Mouse (Mus musculus): ENCODE measurements at regions not wholly inside any gene's neighbourhood (a gene's known extent, or its start where the extent isn't known, plus 50 kb on each side); places are given as distances from the start of the nearest gene placed in this dataset.

GRCm38 (mm10) chr8:103919324-103919723, 182.1 kb upstream of the Cdh5 start:
- no peak for ATAC-seq (replicated peaks; ENCODE audit: poor library complexity)

DNA sequence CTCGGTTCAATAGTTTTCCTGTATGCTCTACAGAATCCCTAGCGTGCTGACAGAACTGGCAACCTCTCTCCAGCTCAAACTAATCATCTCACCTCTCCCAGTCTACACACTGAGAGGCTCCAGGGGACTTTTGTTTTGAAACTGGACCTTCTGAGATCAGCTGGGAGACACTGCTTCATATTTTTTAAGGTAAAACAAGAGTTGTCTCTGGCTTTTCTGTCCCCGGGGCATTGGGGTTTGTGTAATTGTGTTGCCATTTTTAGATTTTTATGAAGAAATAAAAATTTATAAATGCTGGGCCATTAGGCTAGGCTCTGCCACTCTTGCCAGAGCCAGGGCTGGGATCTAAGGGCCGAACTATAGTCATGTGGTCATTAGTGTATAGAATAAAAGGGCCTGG, 179.8 kb upstream of the Cdh5 start:
- no peak for ATAC-seq (replicated peaks; ENCODE audit: poor library complexity)

DNA sequence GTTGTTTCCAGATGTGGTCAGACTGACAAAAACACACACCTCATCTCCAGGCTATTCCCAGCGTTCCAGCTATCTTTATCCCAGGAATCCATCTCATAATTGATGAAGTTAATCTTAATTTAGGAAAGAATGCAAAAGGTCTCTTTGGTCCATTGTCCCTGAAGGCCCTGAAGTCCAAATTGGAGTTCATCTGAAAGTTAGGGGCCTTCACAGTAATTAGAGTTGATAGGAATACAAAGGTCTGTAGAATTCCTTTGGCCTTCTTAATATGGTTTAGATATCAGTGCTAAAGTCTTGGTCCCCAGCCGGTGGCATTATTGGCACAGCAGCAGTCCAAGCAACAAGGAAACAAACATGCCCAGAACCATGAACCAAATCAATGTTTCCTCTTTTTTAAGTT, 178.7 kb upstream of the Cdh5 start:
- no peak for ATAC-seq (replicated peaks; ENCODE audit: poor library complexity)

GRCm38 (mm10) chr8:103932681-103933080, 168.7 kb upstream of the Cdh5 start:
- ATAC-seq (replicated peaks; ENCODE audit: poor library complexity): no peak

DNA sequence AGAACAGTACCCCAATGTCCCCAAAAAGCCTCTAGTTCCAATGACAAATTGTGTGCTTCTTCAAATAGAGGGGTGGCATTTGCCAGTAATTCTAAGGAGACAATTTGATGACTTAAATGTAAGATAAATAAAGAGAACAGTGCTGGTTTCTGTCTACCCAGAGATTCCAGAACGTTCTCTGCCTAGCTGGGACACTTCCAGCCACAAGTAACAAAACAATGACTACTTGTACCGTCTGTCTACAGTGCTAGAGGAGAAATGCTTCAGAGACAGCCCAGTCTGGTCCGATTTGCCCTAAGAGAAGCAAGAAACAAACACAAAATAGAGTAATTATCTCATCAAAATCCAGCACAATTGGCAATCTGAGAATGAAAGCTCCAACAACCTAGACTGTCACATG, 164.9 kb upstream of the Cdh5 start:
- ATAC-seq (replicated peaks; ENCODE audit: poor library complexity): no peak

DNA sequence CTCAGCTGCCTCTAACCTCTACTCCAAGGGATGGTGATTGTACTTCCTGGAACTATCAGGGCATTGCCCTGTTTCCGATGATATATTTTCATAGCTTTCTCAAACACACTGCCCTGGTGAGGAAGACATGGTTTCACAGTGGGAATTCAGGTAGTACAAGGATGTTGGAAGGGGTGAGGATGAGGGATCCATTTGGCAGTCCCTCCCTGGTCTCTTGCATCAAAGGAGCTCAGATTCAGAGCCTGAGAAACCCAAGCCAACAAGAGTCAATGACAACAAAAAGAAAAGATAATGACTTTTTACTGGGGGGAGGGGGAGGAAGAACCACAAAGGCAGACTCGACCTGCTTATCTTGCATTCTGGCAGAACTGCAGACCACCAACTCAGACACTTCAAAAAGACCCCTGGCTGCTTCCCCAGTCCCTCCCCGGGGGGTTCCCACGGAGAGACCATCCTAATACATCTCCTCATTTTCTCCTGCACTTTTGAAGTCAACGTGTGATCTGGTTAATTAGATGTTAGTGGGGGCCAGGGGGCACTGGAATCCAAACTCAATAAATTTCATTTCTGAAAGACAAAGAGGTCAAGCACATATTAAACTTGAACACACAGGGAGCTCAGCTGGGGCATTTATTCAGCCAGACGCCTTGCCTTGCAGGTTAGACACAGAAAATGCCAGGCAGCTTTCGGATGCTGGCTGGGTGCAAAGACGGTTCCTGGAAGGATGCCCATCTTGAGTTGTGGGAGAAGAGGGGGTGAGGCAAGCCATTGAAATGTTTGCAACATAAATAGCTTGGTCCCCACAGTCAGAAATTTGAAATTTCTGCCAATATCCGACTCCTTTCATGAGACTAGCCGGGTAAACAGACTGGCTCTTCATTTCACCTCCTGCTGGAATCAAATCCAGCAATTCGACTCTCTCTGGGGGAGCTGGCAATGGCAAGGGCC, 162.9 kb upstream of the Cdh5 start:
- no peak for ATAC-seq (replicated peaks; ENCODE audit: poor library complexity)

- no peak for ATAC-seq (replicated peaks; ENCODE audit: poor library complexity)
These were observed 160.4 kb upstream of the Cdh5 start for GRCm38 (mm10) chr8:103940958-103941532.

DNA sequence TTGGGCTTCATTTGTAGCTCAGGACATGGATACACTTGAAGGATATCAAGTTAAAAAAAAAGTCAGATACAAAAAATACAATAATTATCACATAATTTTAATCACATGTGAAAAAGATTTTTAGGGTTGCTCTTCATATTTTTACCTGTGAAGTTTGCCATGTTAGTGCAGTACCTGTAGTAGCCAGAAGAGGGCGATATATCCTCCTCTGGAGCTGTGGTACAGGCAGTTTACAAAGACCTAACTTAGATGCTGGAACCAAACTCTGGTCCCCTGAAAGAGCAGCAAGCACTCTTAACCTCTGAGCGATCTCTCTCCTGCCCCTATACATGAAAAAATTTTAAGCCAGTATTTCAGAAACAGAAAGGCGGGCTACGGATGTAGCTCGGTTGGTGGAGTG, 153.0 kb upstream of the Cdh5 start:
- no peak for ATAC-seq (replicated peaks; ENCODE audit: poor library complexity)

- ATAC-seq (replicated peaks; ENCODE audit: poor library complexity): no peak
These were observed 151.0 kb upstream of the Cdh5 start for GRCm38 (mm10) chr8:103950460-103950859.

DNA sequence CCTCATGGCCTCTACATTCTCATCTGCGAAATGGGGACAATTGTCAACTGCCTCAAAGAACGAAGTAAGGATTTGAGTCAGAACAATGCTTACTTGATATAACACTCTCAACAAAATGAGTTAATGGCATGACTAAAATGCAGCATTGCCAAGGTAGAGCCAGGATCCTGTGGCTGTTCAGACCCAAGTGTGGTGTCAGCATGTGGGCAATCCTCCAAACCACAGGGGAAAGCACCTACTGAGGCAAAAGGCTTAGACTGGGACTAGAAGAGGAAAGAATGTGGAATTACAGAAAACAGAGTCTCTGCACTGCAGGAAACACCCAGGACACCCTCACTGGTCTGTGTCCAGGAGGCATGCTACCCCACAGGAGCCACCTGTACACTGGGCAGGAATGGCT, 147.8 kb upstream of the Cdh5 start:
- ATAC-seq (replicated peaks; ENCODE audit: poor library complexity): no peak

GRCm38 (mm10) chr8:103955568-103956260, 145.7 kb upstream of the Cdh5 start:
- no peak for ATAC-seq (replicated peaks; ENCODE audit: poor library complexity)

GRCm38 (mm10) chr8:103964293-103964918, 137.0 kb upstream of the Cdh5 start:
- no peak for ATAC-seq (replicated peaks; ENCODE audit: poor library complexity)

DNA sequence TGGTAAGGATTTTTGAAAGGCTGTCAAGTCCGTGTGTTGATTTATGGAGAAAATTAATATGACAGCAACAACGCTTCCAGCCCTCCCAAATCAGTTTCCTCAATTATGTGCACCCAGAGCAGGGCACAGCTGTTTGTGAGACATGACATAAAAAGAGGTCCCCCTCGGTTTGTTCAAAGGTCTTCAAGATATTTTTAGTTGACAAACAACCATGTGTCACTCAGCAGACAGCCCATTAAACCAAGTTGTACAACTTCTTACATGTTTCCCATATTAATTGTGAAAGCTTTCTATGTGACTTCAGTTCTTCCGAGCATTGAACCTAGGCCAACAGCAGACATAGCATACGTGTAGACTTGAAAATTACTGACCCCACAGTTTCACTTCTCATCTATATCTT, 131.5 kb upstream of the Cdh5 start:
- ATAC-seq (replicated peaks; ENCODE audit: poor library complexity): no peak

DNA sequence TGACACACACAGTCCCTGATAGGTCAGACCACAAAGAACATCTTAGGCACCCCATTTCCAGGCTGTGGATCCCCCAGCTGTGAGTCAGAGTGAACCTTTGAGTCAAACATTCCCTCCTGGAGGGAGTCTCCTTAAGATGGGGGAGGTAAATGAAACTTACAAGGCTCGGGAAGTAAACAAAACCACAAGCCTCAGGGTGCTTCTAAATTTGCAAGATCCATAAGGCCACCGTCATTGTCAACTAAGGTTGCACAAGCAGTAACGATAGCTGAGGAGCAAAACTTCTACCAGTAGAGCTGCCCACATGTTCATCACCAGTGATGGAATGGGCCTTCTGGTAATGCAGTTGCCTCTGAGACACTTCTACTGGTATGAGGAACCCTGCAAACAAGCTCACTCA, 130.9 kb upstream of the Cdh5 start:
- ATAC-seq (replicated peaks; ENCODE audit: poor library complexity): no peak

DNA sequence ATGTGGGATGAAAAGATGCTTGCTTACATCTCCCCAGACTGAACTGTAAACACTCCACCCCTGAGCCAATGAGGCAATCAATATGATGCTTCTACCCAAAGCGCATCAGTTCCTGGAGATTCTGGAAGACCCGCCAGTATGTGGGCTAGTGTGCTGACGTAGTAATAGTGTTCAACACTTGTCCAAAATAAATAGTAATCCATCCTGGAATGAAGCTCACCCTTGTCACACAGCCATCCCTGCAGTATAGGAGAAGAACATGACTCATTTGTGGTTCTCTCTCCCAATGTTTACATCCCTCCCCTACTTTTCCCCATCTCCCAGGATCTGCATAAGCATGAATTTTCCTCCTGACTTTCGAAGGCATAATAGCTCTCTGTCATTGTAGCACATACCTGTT, 130.5 kb upstream of the Cdh5 start:
- ATAC-seq (replicated peaks; ENCODE audit: poor library complexity): no peak

DNA sequence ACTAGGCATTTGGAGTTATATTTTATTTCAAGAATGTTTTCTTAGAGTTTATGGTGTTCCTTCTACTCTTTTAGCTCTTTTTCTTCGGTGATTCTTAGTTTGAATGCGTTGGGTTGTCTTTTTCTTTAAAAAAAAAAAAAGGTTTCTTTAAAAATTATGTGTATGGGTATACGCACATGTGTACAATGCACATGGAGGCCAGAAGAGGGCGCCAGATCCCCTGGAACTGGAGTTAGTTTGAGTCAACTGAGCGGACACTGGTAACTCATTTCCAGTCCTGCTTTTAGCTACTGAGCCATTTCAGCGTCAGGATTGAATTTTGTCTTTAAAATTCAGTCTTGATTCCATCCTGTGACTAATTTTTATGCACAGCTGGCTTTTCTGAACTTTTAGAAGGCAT, 124.9 kb upstream of the Cdh5 start:
- ATAC-seq (replicated peaks; ENCODE audit: poor library complexity): no peak

GRCm38 (mm10) chr8:103978948-103979347, 122.5 kb upstream of the Cdh5 start:
- ATAC-seq (replicated peaks; ENCODE audit: poor library complexity): no peak

DNA sequence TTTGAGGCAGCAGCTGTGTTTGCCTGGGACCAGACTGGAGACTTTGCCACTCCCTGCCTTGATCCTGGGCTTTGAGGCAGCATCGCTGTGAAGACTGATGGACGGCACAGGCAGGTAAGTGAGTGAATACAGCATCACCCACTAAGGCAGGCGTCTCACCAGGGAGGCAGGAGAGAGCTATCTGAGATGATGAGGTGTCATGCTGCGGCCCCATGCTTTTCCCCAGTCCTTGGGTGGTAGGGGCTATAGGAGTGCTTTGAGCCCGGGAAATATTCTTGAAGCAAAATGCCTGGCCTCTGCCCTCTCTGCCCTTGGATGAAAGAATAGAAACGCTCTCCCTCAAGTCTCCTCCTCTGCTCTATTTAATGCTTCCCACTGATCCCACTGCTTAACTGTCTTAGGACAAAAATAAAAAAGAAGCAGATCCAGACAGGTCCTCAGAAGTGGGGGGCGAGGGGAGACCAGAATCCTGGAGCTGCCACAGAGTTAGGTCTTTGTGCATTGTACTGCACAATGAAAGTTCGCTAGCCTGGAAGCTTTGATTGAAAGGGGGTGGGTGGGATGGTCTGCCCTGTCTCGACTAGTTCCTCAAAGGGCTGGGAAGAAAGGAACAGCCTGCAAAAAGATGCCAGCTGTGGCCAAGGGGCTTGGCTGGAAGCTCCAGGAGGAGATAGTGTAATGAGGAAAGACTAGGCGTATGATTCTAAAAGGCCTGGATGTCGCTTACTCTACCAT, 117.4 kb upstream of the Cdh5 start:
- no peak for ATAC-seq (replicated peaks; ENCODE audit: poor library complexity)

- no peak for ATAC-seq (replicated peaks; ENCODE audit: poor library complexity)
These were observed 115.8 kb upstream of the Cdh5 start for GRCm38 (mm10) chr8:103985640-103986039.

DNA sequence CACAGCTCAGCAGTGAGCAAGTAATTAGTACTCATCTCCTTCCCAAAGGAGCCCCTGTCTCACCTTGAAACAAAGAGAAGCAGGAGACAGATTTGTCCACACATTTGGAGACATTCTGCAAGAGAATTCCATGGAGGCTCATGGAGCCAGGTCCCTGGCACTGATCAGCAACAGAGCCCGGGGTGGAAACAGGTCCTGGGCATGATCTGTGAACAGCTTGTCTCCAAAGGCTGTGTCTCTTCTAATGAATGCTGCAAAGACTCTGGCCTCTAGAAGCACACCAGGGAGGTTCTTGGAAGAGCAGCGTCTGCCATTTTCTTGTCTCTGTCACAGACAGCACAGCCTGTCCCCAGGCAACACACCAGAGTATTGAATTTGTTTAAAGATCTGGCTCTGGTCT, 107.5 kb upstream of the Cdh5 start:
- ATAC-seq (replicated peaks; ENCODE audit: poor library complexity): no peak

DNA sequence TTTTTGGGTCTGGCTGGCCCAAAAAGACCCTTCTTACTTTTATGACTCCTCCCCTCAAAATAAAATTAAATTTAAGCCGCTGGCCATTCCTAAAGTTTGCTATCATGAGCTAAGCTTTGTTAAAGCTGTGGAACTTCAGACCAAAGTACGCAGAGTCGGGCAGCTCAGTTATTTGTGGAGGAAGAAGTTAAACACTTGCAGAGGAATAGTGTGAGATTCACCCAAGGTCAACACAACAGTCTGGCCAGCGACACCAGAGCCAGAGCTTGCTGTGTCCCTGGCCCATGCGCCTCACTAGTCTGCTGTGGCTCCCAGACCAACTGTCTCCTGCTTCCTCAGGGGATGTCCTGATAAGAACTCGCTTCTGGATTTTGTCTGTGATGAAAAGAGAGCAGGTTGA, 103.3 kb upstream of the Cdh5 start:
- ATAC-seq (replicated peaks; ENCODE audit: poor library complexity): no peak
